Mouse (Mus musculus): ENCODE data around the gene Wdr54.

The Wdr54 gene

DNA sequence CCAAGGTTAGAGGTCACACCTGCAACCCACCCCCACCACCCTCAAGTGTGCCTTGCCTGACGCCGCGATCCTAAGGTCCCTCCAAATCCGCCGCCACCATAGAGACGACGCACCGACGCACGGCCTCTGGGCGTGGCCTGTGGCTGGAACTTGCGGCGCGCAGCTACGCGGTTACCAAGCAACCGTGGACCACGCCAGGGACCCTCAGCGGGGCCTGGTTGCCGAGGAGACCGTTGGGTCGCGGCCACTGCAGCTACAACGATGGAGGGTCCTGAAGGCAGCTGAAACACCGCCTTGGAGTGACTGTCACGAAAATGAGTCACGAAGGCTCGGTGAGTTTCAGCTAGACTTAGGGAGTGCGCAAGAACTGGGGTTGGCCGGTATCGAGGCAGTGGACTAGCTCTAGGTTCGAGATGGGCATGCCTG lies at the start of gene Wdr54, which contains the start of gene 1700003E16Rik:
Wdr54 (minus strand) TSS at position 139 of the 426 bp plus-strand sequence.
1700003E16Rik (plus strand) TSS at position 146 of the 426 bp plus-strand sequence.
- DNase-seq = peak; percentile 86

DNA sequence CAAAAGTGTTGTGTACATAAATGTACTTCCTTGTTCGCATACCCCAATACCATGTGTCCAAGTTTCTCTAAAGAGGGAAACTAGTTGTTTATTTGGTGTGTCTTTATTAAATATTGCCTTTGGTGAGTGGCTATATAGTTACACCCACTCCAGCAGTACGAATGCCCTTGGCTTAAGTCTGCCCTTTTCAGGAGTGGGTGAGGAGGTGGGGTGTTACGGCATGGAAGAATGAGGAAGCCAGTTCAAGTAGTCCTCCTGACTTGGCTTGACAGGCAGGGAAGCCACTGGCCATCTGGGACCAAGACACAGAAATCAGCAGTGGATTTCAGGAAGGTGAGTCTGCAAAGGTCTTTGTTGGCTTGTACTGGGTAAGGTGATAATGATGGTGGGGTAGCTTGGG lies 49.7 kb upstream of the Wdr54 start:
- DNase-seq = peak in 1 of 2 experiments; percentile 3

DNA sequence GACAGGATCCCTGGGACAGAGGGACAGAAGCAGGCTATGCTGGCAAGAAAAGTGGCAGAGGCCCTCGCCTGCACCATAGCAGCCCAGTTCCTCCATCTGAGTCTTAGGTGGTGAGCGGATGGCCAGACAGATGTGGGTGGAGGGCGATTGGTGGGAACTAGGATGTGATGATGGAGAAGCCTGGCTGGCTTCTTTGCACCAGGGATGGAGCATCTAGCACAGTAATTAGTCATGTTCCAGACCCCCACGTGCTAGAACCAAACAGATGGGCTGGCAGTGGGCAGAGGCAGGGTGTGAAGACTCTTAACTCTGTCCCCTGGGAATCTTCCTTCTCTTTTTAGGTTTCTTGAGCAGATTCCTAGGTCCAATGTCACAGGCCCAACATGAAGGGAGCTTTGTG lies 47.1 kb upstream of the Wdr54 start:
- DNase-seq = peak in 1 of 2 experiments; percentile 8

- DNase-seq = peak; percentile 86
These were observed 41.3 kb upstream of the Wdr54 start for GRCm38 (mm10) chr6:83197345-83198004.

DNA sequence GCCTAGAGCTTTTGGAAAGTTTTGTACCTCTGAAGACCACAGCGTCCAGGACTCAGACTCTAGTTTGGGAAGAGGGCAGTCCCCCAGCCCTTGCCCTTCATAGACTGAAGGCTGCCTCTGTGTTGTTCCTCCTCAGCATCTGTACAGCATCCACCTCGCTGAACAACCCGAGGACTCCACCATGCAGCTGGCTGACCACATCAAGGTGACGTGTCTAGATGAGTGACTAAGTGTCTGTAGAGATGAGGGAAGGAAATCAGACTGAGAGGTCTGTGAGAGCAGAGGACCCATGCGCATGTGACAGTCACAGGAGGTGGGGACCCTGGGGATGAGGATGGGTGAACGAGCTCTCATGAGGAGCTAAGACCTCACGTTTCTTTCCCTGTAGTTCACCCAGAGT lies 37.4 kb upstream of the Wdr54 start:
- DNase-seq = no peak

GRCm38 (mm10) chr6:83186946-83187345 lies 30.7 kb upstream of the Wdr54 start:
- no peak for DNase-seq

DNA sequence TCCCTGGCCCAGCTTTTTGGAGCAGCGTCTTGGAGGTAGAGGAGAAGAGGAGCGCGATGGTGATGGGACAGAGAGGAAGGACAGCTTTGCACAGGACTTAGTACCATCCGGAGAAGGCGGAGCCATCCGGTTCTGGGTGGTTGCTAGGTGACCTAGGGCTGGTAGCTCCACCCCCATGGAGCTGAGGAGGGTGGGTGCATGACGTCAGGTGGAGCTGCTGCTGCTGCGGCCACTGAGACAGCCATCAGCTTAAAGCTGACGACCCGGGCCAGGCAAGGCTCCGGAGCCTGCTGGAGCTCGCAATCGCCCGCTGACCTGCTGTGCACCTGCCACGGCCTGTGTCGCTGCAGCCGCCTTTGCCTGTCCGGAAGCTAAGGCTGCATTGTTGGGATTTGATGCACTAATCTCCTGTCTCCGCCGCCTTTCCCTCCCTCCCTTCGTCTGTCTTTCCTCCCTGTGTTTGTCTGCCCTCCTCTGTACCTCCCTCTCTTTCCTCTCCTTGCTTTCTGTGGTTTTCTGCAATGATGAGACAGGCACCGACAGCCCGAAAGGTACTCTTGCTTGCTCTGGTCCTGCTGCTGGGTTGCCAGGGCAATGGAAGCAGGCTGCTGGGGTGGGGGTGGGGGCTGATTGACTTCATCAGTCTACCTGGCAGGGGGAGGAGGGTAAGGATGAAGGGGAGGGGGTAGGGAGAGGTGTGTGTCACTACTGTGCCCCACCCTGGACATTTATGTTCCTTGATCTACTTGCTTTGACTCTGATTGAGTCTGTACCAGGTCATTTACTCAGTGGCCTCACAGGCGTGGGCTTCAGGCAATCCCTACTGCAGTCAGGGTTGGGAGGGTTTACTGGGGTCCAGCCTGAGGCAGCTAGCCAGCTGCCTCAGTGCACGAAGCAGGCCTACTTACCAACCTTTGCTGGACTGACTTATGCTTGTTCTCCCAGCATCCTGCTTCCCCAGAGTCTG lies 30.0 kb upstream of the Wdr54 start:
- peak; percentile 91 to 95 for DNase-seq

GRCm38 (mm10) chr6:83184858-83185435 lies 28.8 kb upstream of the Wdr54 start:
- peak; percentile 41 to 44 for DNase-seq

DNA sequence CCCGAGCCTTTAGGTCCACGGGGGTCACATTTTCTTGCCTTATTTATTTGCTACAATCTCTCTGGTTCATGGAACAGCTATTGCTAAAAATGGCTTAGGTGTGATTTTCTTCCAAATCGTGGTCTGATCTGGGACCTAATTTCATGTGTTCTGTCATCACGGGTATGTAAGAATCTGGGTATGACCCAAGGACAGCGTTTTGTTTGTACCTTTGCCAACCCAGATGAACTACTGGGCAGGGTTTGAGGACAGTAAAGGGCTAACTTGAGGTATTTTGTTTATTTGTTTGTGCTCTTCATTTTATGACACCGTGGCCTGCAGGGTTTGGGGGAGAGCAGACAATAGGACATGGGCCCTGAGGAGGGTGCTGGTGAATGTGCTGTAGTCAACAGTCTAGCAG lies 24.4 kb upstream of the Wdr54 start:
- no peak for DNase-seq

GRCm38 (mm10) chr6:83179390-83180117 lies 23.4 kb upstream of the Wdr54 start:
- DNase-seq = peak; percentile 73 to 76

DNA sequence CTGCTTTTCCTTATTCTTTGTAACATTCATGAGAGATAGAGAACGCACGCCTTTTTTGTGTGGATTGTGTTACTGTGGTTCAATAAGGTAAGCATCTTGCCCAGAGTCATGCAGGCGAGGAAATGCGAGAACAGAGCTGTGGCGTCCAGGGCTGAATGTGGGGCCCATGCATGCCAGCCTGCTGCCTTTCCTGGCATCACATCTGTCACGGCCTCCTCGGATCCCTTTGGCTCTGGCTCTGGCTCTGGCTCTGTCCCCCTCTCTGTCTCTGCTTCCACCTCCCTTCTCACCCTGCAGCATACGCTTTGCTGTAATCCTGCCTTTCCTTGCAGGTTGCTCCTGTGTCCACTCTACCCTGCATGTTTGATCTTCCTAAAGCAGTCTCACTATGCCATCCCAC lies 19.8 kb upstream of the Wdr54 start:
- peak; percentile 27 to 36 for DNase-seq

DNA sequence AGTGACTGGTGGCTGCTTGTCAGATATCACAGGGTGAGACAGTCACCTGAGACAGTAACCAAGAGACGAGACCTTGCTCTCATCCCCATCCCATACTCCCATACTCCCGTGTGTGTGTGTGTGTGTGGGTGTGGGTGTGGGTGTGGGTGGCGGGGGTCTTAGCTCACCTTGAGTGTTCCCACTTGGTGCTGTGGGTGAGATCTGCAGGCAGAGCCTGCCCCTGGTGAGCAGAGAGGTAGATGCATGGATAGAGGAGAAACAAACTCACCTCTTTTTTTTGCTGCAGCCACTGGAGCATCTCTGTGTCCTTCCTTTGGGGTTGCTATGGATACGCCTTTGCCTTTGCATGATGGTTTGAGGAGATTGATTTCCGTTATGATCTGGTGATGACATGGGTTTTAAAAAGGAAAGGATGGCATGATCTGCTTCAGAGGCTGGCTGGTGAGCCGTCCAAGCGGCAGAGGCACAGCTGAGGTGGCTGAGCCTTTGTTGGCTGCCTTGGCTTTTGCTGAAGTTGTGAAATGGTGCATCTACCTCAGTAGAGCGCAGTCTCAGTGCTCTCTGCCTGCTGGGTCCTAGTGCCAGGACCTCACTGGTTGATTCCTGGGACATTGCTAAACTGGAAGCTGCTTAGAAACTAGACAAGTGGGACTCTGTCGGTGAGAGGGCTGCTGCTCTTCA lies 16.2 kb upstream of the Wdr54 start:
- peak in 1 of 2 experiments; percentile 48 for DNase-seq

- DNase-seq = no peak
These were observed 14.9 kb upstream of the Wdr54 start for GRCm38 (mm10) chr6:83171063-83171462.

DNA sequence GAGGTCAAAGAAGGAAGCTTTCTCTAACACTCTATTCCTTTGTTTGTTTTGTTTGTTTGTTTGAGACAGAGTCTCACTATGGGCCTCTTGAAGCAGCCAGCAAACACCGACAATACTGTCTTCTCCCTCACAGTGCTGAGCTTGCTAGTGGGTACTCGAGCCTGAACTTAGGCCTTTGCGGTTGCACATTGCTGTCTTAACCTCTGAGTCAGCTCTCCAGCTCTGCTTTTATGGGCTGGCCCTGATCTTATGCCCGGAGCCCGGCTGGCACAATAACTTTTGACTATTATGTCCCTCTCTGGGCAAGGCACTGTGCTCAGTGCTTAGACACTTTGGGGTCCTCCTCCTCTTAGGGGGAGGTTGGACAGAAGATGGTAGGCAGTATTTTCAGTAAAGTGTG lies 13.7 kb upstream of the Wdr54 start:
- no peak for DNase-seq

DNA sequence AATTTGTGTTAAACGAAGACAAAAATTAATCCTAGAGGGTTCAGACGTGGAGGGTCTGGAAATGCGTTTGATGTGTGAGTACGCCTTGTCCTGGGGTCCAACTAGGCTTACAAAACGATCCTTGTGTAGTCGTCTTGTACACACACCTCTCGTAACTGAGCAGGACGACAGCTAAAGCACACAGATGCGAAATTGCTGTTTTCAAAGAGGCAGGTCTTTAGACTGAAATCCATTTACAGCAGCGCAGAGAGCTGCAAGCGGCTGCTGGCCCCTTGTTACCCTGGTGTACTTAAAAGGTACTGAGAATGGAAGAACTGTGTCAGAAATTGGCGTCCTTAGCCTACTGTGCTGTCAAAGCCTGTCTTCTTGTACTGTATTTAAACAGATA lies 10.0 kb upstream of the Wdr54 start:
- DNase-seq = no peak

DNA sequence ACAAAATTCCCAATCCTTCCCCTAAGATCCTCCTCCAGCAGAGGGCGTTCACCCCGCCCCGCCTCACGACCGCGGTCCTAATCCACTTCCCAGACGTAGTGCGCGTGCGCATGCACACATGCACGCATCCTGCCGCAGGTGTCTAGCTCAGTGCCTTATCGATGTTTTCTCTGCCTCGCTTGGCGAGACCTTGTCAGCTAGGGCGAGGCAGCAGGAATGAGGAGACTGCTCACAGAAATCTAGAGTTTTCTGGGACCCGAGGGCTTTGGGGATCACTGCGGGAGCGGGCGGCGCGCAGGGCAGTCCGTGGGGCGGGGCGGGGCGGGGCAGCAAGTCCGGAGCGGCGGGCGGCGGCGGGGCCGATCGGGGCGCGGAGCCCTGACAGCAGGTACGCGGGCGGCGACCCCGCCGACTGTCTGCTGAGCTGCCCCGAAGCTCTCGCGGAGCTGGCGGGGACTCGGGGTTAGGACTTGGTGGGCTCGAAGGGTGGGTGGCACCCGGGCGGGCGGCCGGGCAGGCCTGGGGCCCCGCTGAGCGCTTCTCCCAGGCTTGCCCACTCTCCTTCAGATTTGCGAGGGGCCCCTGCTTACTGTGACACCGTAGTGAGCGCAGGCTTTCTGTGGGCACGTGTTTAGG lies 9.5 kb upstream of the Wdr54 start, which contains the start of gene Dctn1:
Dctn1 (plus strand) TSS at position 314 of the 636 bp plus-strand sequence.
- DNase-seq = peak; percentile 97 to 98

DNA sequence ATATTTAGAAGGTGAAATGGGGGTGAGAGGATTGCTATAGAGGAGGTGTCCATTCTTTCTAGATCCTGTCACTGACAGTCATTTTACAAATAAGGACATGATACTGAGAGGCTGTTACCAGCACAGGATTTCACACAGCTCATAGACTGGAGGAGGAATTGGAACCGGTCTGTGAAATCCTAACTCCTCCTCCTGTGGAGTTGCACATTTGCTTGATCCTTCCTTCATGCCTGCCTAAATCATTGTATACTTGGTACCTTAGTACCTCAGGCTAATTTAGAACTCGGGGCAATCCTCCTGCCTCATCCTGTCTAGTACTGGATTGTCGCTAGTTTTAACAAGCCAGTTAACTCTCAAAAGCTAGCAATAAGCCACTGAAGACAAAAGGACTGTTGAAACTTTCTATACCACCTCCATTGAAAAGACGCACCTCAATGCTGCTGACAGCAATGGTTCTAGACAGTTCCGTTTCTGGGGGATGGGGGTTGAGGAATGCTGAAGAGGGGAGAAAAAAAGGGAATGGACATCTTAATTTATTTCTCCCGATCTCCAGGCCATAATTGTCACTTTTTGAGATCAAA lies 8.9 kb upstream of the Wdr54 start:
- no peak for DNase-seq

- peak; percentile 87 to 88 for DNase-seq
These were observed 6.5 kb upstream of the Wdr54 start for GRCm38 (mm10) chr6:83162701-83163100.

- peak; percentile 38 to 41 for DNase-seq
These were observed 5.9 kb upstream of the Wdr54 start for GRCm38 (mm10) chr6:83161921-83162641.

DNA sequence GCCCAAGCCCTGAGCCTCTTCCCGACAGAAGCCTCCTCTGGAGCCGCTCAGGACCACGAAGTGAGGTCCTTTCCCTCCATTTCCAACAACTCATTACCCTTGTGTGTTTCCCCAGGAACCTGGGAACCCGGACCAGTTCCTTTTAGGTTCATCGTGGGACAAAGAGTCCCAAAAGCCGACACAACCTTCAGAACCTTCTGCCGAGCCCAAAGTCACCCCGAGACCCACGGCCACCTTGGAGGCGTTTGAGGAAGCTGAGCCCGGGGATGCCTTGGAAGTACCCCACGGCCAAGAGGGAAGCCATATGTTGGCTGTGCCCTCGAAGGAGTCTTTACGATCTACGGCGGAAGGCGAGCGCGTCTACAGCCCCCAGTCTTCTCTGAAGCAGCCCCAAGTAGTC lies 5.2 kb upstream of the Wdr54 start:
- no peak for DNase-seq
